ENCODE assay signal across 20 mouse cellular contexts in the genomic region with DNA sequence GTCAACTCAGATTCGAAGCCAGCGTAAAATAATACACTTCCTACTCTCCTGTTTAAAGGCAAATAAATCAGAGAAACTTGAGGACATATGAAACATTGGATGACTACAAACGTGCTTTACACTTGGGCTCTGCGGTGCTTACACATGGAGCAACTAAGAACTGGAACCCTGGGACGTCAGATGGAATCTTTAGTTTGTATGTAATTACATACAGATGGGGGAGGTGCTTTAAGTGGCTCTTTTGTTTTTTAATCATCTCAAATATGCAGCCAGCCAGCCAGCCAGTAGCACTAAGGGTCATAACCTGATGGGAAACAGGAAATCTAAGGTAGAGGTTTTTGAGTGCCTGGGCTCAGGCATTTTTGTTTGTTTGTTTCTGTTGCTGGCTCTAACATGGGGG.
DNase-seq lines count a peak whose midpoint lies in the region; ATAC-seq lines count a peak whose summit lies in the region.
"Had no signal": no experiment of that assay in that cellular context is flagged by ENCODE, and none has a peak within 500 bp of the region (broad histone marks: within the 10 kb centered on the region; RNA-seq: fewer than 3 reads in every experiment).

No protein-coding gene starts in this region.

- no peak overlapping the region for H3K27ac ChIP-seq in heart, embryonic 10.5 days
- peak overlapping the region; percentile 60 for H3K27ac ChIP-seq in embryonic facial prominence, embryonic 10.5 days (replicated peaks)
- peak overlapping the region; percentile 30; the same call in 1 of the 2 replicates for H3K27ac ChIP-seq in hindbrain, embryonic 15.5 days (replicated peaks)
- 0 out of 2 replicates have a peak overlapping the region, but pooled peaks have one; percentile 23 for H3K27ac ChIP-seq in neural tube, embryonic 13.5 days (replicated peaks)
- H3K27ac ChIP-seq: gastrocnemius, adult 2 months; heart, embryonic 15.5 days had no signal

- no peak overlapping the region for H3K4me3 ChIP-seq in heart, embryonic 10.5 days
- no peak overlapping the region for H3K4me3 ChIP-seq in embryonic facial prominence, embryonic 10.5 days
- H3K4me3 ChIP-seq in hindbrain, embryonic 15.5 days, result no peak overlapping the region
- no peak overlapping the region for H3K4me3 ChIP-seq in neural tube, embryonic 13.5 days
- H3K4me3 ChIP-seq: erythroblast, embryonic 14.5 days; gastrocnemius, adult 2 months; heart, embryonic 15.5 days had no signal

- H3K27me3 ChIP-seq in heart, embryonic 10.5 days (ENCODE audit: insufficient read depth, poor library complexity, severe bottlenecking), result no peaks in the 10 kb centered on the region
- H3K27me3 ChIP-seq in embryonic facial prominence, embryonic 10.5 days (replicated peaks; ENCODE audit: low read depth, poor library complexity, severe bottlenecking), result peaks cover 2% of the 10 kb centered on the region; the same call in 1 of the 2 replicates
- H3K27me3 ChIP-seq in hindbrain, embryonic 15.5 days, result no peaks in the 10 kb centered on the region
- no peaks in the 10 kb centered on the region for H3K27me3 ChIP-seq in neural tube, embryonic 13.5 days
- H3K27me3 ChIP-seq: heart, embryonic 15.5 days had no signal

- WGBS in heart, embryonic 10.5 days, result 75% methylated on average over 5 of the region's 5 CpGs
- WGBS in embryonic facial prominence, embryonic 10.5 days, result 42% methylated on average over 5 of the region's 5 CpGs
- WGBS in hindbrain, embryonic 15.5 days, result 61% methylated on average over 5 of the region's 5 CpGs
- WGBS in neural tube, embryonic 13.5 days, result 49% methylated on average over 5 of the region's 5 CpGs

- no peak overlapping the region for H3K9ac ChIP-seq in hindbrain, embryonic 15.5 days
- H3K9ac ChIP-seq in neural tube, embryonic 13.5 days, result no peak overlapping the region
- H3K9ac ChIP-seq: heart, embryonic 15.5 days had no signal

- H3K36me3 ChIP-seq in heart, embryonic 10.5 days, result no peaks in the 10 kb centered on the region
- no peaks in the 10 kb centered on the region for H3K36me3 ChIP-seq in embryonic facial prominence, embryonic 10.5 days (replicated peaks)
- peaks cover 10% of the 10 kb centered on the region; the same call in 1 of the 2 replicates for H3K36me3 ChIP-seq in hindbrain, embryonic 15.5 days
- H3K36me3 ChIP-seq in neural tube, embryonic 13.5 days, result 0 out of 2 replicates have a peak, but pooled peaks cover 10% of the 10 kb centered on the region
- H3K36me3 ChIP-seq: heart, embryonic 15.5 days had no signal

- intact Hi-C loops in heart, postnatal 36 days (cut with DNase I), result no loop called here

- H3K4me2 ChIP-seq in hindbrain, embryonic 15.5 days, result no peak overlapping the region
- no peak overlapping the region for H3K4me2 ChIP-seq in neural tube, embryonic 13.5 days
- H3K4me2 ChIP-seq: heart, embryonic 15.5 days; midbrain, embryonic 11.5 days had no signal

- ATAC-seq in hindbrain, embryonic 15.5 days (ENCODE audit: low FRiP score, low read depth), result no peak
- no peak for ATAC-seq in neural tube, embryonic 13.5 days (ENCODE audit: low read depth)
- ATAC-seq in erythroblast, adult 5-6 weeks (replicated peaks; ENCODE audit: low FRiP score, poor library complexity, severe bottlenecking), result no peak
- ATAC-seq: forebrain, embryonic 16.5 days had no signal

- no peaks in the 10 kb centered on the region; the same call in 1 of the 2 replicates for H3K4me1 ChIP-seq in heart, embryonic 10.5 days
- peaks cover 68% of the 10 kb centered on the region for H3K4me1 ChIP-seq in embryonic facial prominence, embryonic 10.5 days
- peaks cover 29% of the 10 kb centered on the region for H3K4me1 ChIP-seq in hindbrain, embryonic 15.5 days (replicated peaks)
- peaks cover 53% of the 10 kb centered on the region for H3K4me1 ChIP-seq in neural tube, embryonic 13.5 days (replicated peaks)

- peak; percentile 47 for DNase-seq in heart, embryonic 10.5 days (ENCODE audit: low spot score)
- DNase-seq in heart, postnatal 36 days, result no peak
- DNase-seq in embryonic facial prominence, embryonic 10.5 days (ENCODE audit: low spot score), result no peak
- DNase-seq in adrenal gland, adult 2 months, result no peak
- DNase-seq: adrenal gland, postnatal 10 days; cerebellum, adult 18-20 months; gastrocnemius, adult 2 months; kidney, adult 8-10 months; kidney, postnatal 25 days; lung, adult 2 months; lung, postnatal 36 days; right cerebral cortex, postnatal 14 days; thymus, postnatal 25 days had no signal

- no peaks in the 10 kb centered on the region for H3K9me3 ChIP-seq in heart, embryonic 10.5 days
- H3K9me3 ChIP-seq in embryonic facial prominence, embryonic 10.5 days, result no peaks in the 10 kb centered on the region
- H3K9me3 ChIP-seq in hindbrain, embryonic 15.5 days, result no peaks in the 10 kb centered on the region
- H3K9me3 ChIP-seq in neural tube, embryonic 13.5 days, result no peaks in the 10 kb centered on the region
- H3K9me3 ChIP-seq: heart, embryonic 15.5 days had no signal
